Mouse (Mus musculus): ENCODE results near the gene Gm20877. TPM values are rescaled to one million over a fixed set of nuclear protein-coding genes. Genes with fewer than 3 reads are reported as not detected.
"Not testable (repeated sequence)": the region's sequence is repeated elsewhere in the genome, so short reads cannot be mapped to it uniquely, and the experiment has no call there.

The Gm20877 gene
- not detected in 2 replicates for polyA plus RNA-seq (2015; fragmentation: Nextera tagmentation; extraction: Ambion mirVana)

DNA sequence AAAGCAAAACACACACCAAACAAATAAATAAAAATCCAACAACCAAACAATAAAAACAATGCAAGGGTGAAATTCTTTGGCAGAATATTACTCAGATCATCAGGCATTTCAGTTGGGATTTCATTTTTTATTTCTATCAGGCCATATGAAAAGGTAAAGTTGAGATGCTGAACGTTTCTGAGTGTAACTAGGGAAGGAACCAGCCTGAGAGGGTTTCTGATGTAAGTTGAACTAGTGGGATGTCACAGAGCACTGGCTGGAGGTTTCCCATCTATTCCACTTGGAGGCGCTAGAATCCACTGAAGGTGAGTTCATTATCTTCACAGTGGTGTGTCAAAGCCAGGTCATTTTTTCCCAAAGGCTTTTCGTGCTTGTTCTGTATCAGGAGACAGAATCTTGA is at the start of gene Gm20877:
Gene Gm20877, plus strand, starts transcription at position 301 of the 400 bp plus-strand sequence.
- not testable (repeated sequence) for ATAC-seq (ENCODE audit: low FRiP score); H3K4me1 ChIP-seq; H3K4me2 ChIP-seq; H3K9ac ChIP-seq (replicated peaks); H3K9me3 ChIP-seq (replicated peaks); H3K27me3 ChIP-seq (replicated peaks); H3K27ac ChIP-seq (replicated peaks); H3K4me3 ChIP-seq (replicated peaks); H3K36me3 ChIP-seq
- whole genome bisulfite sequencing, result no CpG with 5 or more reads among the region's 3 CpGs
